Mouse (Mus musculus): ENCODE results near the gene Xlr4b. TPM values are rescaled to one million over a fixed set of nuclear protein-coding genes. Genes with fewer than 3 reads are reported as not detected.
"Not testable (repeated sequence)": the region's sequence is repeated elsewhere in the genome, so short reads cannot be mapped to it uniquely, and the experiment has no call there.

The Xlr4b gene
- 0.96 and 2.8 TPM in 2 replicates for polyA plus RNA-seq (2015; fragmentation: Nextera tagmentation; extraction: Ambion mirVana)

DNA sequence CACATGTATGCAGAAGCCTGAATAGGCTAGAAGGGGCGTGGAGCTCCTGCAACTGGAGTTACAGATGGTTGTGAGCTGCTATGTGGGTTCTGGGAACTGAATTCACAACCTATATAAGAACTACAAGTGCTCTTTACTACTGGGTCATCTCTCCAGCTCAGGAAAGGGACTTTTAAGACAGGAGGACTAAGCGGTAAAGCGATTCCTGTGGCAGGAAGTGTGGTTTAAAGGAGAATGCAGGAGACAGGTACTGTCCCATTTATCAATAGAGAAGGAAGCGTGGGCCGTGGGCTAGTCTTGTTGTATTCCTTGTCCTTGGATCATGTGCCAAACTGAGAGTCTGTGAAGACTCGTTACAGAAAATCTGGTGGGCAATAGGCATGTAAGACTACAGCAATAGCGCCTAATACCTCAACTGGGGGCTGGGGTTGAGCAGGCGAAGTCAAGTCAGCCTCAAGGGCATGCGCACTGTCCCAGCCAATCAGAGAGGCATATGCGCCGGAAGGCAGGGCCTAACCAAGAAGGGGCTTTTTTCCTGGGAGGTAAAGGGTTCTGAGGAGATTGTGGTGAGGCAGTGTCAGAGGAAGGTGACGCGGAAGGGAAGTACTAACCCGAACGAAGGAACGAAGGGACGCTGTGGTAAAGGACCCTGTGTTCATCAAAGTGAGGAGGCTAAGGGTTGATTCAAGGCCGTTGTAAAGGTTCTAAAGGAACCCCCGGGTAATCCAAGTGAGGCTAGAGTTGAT lies at the start of gene Xlr4b:
TSS of gene Xlr4b (plus strand) at position 515 of the 746 bp plus-strand sequence.
- ATAC-seq (replicated peaks; ENCODE audit: insufficient number of reproducible peaks, insufficient read depth, low FRiP score, low read depth); H3K4me3 ChIP-seq: not testable (repeated sequence)
- WGBS = 73% methylated on average over 19 of the region's 19 CpGs

DNA sequence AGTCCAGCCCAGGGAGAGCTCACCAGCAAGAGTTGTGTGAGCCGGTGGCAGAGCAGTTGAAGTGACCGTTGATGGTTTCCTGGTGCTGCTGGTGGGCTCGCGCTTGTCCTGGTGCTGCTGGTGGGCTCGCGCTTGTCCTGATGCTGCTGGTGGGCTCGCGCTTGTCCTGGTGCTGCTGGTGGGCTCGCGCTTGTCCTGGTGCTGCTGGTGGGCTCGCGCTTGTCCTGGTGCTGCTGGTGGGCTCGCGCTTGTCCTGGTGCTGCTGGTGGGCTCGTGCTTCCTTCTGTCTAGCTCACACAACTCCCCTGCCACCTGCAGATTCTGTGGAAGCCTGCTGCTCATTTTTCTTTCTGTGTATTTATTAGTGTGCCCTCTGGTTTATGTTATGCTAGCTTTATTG lies 37.2 kb upstream of the Xlr4b start, which contains the start of gene Spin2d:
TSS of gene Spin2d (minus strand) at position 101 of the 400 bp plus-strand sequence.
- H3K27me3 ChIP-seq; H3K4me2 ChIP-seq; H3K4me1 ChIP-seq (replicated peaks); H3K36me3 ChIP-seq; ATAC-seq (replicated peaks; ENCODE audit: insufficient number of reproducible peaks, insufficient read depth, low FRiP score, low read depth); H3K9ac ChIP-seq; H3K9me3 ChIP-seq (replicated peaks); H3K4me3 ChIP-seq; H3K27ac ChIP-seq: not testable (repeated sequence)
- WGBS = 56% methylated on average over 5 of the region's 15 CpGs

More for the DNA sequence above, at the start of gene Xlr4b:
- H3K4me1 ChIP-seq (replicated peaks); H3K9me3 ChIP-seq (replicated peaks); H3K4me2 ChIP-seq; H3K27ac ChIP-seq; H3K36me3 ChIP-seq; H3K9ac ChIP-seq; H3K27me3 ChIP-seq: not testable (repeated sequence)

DNA sequence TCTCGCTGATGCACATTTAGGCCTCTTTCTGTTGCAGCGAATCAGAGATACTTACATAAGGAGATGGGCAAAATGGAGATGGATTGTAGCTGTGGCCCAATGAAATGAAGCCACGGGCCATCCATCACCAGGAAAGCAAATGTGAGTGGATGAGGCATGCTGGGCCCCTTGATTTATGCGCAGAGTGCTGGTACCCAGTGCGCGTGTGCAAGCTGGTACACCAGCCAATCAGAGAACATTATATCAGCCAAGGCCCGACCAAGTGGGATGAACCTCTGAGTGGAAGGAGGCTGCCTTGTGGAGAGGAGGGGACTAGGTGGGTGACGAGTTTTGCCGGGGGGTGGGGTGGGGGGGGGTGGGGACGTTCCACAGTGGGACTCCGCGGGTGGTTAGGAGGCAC lies 22.2 kb upstream of the Xlr4b start, which contains the start of gene Xlr3b:
TSS of gene Xlr3b (plus strand) at position 274 of the 400 bp plus-strand sequence.
- not testable (repeated sequence) for ATAC-seq (replicated peaks; ENCODE audit: insufficient number of reproducible peaks, insufficient read depth, low FRiP score, low read depth); H3K9ac ChIP-seq; H3K4me2 ChIP-seq; H3K9me3 ChIP-seq (replicated peaks); H3K27ac ChIP-seq; H3K4me3 ChIP-seq; H3K36me3 ChIP-seq; H3K27me3 ChIP-seq; H3K4me1 ChIP-seq (replicated peaks)
- WGBS = 69% methylated on average over 11 of the region's 12 CpGs

- Histone ChIP-seq H3K27me3 (no peaks in the 10 kb centered on the region), H3K4me2 (no peak overlapping the region), H3K9ac (no peak overlapping the region), H3K4me1 (replicated peaks) (no peaks in the 10 kb centered on the region), H3K36me3 (no peaks in the 10 kb centered on the region), H3K9me3 (replicated peaks) (no peaks in the 10 kb centered on the region), H3K27ac (no peak overlapping the region), H3K4me3 (no peak overlapping the region)
- 49% methylated on average over 1 of the region's 1 CpGs for WGBS
- no peak for ATAC-seq (replicated peaks; ENCODE audit: insufficient number of reproducible peaks, insufficient read depth, low FRiP score, low read depth)
These were observed 11.2 kb downstream of the Xlr4b start for GRCm38 (mm10) chrX:73225365-73225764.

DNA sequence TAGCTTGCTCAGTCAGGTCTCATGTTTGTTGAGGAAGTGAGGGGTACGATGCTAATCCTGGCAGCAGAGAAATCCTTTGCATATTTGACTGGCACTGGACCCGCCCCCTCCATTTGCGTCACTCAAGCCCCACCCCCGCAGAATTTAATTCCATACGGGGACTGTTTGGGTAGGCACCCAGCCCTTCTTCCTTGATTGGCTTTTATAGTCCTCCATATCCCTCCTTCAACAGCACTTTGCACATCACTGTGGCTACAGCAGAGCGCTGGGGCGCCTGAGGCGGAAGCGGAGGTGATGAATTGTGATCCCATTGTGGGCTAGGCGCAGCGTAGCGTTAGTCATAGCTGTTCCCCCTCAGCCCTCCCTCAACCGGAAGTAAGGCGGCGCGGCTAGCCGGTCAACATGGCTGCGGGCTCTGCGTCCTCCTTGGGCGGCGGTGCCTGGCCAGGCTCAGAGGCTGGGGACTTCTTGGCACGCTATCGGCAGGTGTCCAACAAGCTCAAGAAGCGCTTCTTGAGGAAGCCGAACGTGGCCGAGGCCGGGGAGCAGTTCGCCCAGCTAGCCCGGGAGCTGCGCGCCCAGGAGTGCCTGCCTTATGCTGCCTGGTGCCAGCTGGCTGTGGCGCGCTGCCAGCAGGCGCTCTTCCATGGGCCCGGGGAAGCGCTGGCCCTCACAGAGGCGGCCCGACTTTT lies 13.9 kb downstream of the Xlr4b start, which contains the start of gene F8a:
TSS of gene F8a (plus strand) at position 378 of the 692 bp plus-strand sequence.
- Histone ChIP-seq H3K9ac (peak within 1 kb of the TSS; percentile 67), H3K27me3 (no peaks in the 10 kb centered on the region)
- WGBS = 15% methylated on average over 39 of the region's 39 CpGs

GRCm38 (mm10) chrX:73228606-73229214 lies 14.6 kb downstream of the Xlr4b start:
- 15% methylated on average over 48 of the region's 51 CpGs for WGBS
- H3K36me3 ChIP-seq = no peaks in the 10 kb centered on the region
- no peaks in the 10 kb centered on the region for H3K27me3 ChIP-seq

More for the DNA sequence above, 13.9 kb downstream of the Xlr4b start, which contains the start of gene F8a:
- peak within 1 kb of the TSS; percentile 96 for H3K27ac ChIP-seq
- no peaks in the 10 kb centered on the region for H3K36me3 ChIP-seq
- H3K4me1 ChIP-seq (replicated peaks) = no peaks in the 10 kb centered on the region
- H3K4me3 ChIP-seq = peak within 1 kb of the TSS; percentile 68
- no peaks in the 10 kb centered on the region for H3K9me3 ChIP-seq (replicated peaks)
- ATAC-seq (replicated peaks; ENCODE audit: insufficient number of reproducible peaks, insufficient read depth, low FRiP score, low read depth) = peak; percentile 92
- peak within 1 kb of the TSS; percentile 89 for H3K4me2 ChIP-seq

DNA sequence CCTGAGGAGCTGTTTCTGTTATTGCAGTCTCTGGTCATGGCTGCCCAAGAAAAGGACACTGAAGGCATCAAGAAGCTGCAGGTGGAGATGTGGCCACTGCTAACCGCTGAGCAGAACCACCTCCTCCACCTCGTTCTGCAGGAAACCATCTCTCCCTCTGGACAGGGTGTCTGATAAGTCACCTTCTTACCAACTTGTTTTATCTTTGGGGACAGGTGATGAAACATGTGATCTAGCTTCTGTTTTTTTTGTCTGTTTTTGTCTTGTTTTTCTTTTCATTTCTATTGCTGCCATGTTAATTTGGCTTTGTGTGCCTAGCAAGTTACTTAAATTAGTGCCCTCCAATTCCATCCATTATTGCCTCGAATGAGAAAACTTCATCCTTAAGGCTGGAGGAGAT lies 15.2 kb downstream of the Xlr4b start:
- Histone ChIP-seq H3K4me3 (peak overlapping the region; percentile 68), H3K27me3 (no peaks in the 10 kb centered on the region), H3K9me3 (replicated peaks) (no peaks in the 10 kb centered on the region), H3K4me1 (replicated peaks) (no peaks in the 10 kb centered on the region), H3K27ac (0 out of 2 replicates have a peak overlapping the region, but pooled peaks have one; percentile 96), H3K9ac (peak overlapping the region; percentile 67), H3K4me2 (peak overlapping the region; percentile 89), H3K36me3 (no peaks in the 10 kb centered on the region)
- ATAC-seq (replicated peaks; ENCODE audit: insufficient number of reproducible peaks, insufficient read depth, low FRiP score, low read depth) = no peak
- WGBS = 32% methylated on average over 3 of the region's 3 CpGs

More at GRCm38 (mm10) chrX:73228606-73229214, 14.6 kb downstream of the Xlr4b start:
- H3K4me1 ChIP-seq (replicated peaks) = no peaks in the 10 kb centered on the region
- peak overlapping the region; percentile 67 for H3K9ac ChIP-seq
- H3K4me3 ChIP-seq = peak overlapping the region; percentile 68
- peak overlapping the region; percentile 89 for H3K4me2 ChIP-seq
- peak overlapping the region; percentile 96 for H3K27ac ChIP-seq
- peak; percentile 36 for ATAC-seq (replicated peaks; ENCODE audit: insufficient number of reproducible peaks, insufficient read depth, low FRiP score, low read depth)
- H3K9me3 ChIP-seq (replicated peaks) = no peaks in the 10 kb centered on the region

DNA sequence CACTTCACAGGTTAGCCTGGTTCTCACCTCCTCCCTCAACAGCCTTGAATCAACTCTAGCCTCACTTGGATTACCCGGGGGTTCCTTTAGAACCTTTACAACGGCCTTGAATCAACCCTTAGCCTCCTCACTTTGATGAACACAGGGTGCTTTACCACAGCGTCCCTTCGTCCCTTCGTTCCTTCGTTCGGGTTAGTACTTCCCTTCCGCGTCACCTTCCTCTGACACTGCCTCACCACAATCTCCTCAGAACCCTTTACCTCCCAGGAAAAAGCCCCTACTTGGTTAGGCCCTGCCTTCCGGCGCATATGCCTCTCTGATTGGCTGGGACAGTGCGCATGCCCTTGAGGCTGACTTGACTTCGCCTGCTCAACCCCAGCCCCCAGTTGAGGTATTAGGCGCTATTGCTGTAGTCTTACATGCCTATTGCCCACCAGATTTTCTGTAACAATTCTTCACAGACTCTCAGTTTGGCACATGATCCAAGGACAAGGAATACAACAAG lies 28.7 kb downstream of the Xlr4b start, which contains the start of gene Xlr4c:
TSS of gene Xlr4c (minus strand) at position 310 of the 505 bp plus-strand sequence.
- H3K4me2 ChIP-seq; H3K36me3 ChIP-seq; H3K9me3 ChIP-seq (replicated peaks); H3K27ac ChIP-seq; ATAC-seq (replicated peaks; ENCODE audit: insufficient number of reproducible peaks, insufficient read depth, low FRiP score, low read depth); H3K27me3 ChIP-seq; H3K4me1 ChIP-seq (replicated peaks); H3K9ac ChIP-seq; H3K4me3 ChIP-seq: not testable (repeated sequence)
- WGBS = 68% methylated on average over 14 of the region's 14 CpGs

DNA sequence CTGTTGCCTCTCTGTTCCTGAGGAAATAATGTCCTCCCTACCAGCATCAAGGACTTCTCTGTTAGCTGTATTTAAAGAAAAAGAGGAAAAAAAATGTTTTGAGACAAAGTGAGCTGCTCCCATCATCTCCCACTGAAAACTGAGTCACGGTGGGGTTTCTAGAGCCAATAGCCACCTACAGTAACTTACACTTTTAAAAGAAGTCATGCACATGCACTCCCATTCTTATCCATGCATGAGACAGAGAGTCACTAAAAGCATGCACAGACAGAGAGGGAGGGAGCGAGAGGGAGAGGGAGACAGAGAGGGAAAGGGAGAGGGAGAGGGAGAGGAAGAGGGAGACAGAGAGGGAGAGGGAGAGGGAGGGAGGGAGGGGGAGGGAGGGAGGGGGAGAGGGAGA lies 48.3 kb downstream of the Xlr4b start:
- H3K4me1 ChIP-seq (replicated peaks); H3K27ac ChIP-seq; ATAC-seq (replicated peaks; ENCODE audit: insufficient number of reproducible peaks, insufficient read depth, low FRiP score, low read depth); H3K4me2 ChIP-seq; H3K36me3 ChIP-seq; H3K9me3 ChIP-seq (replicated peaks); H3K27me3 ChIP-seq; H3K9ac ChIP-seq; H3K4me3 ChIP-seq: not testable (repeated sequence)
- WGBS = 69% methylated on average over 1 of the region's 2 CpGs

DNA sequence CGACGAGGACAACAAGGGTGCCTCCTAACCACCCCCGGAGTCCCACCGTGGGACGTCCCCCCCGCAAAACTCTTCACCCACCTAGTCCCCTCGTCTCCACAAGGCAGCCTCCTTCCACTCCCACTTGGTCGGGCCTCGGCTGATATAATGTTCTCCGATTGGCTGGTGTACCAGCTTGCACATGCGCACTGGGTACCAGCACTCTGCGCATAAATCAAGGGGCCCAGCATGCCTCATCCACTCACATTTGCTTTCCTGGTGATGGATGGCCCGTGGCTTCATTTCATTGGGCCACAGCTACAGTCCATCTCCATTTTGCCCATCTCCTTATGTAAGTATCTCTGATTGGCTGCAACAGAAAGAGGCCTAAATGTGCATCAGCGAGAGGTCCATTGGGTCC lies 51.1 kb downstream of the Xlr4b start, which contains the start of gene Xlr3c:
TSS of gene Xlr3c (minus strand) at position 121 of the 400 bp plus-strand sequence.
- 88% methylated on average over 14 of the region's 14 CpGs for WGBS
- not testable (repeated sequence) for H3K9me3 ChIP-seq (replicated peaks); H3K36me3 ChIP-seq; H3K27ac ChIP-seq; H3K9ac ChIP-seq; H3K4me2 ChIP-seq; H3K4me3 ChIP-seq; ATAC-seq (replicated peaks; ENCODE audit: insufficient number of reproducible peaks, insufficient read depth, low FRiP score, low read depth); H3K4me1 ChIP-seq (replicated peaks); H3K27me3 ChIP-seq

All from heart, embryonic 15.5 days (tissue).